Mouse (Mus musculus): ENCODE data around the gene Dennd5b.

The Dennd5b gene

DNA sequence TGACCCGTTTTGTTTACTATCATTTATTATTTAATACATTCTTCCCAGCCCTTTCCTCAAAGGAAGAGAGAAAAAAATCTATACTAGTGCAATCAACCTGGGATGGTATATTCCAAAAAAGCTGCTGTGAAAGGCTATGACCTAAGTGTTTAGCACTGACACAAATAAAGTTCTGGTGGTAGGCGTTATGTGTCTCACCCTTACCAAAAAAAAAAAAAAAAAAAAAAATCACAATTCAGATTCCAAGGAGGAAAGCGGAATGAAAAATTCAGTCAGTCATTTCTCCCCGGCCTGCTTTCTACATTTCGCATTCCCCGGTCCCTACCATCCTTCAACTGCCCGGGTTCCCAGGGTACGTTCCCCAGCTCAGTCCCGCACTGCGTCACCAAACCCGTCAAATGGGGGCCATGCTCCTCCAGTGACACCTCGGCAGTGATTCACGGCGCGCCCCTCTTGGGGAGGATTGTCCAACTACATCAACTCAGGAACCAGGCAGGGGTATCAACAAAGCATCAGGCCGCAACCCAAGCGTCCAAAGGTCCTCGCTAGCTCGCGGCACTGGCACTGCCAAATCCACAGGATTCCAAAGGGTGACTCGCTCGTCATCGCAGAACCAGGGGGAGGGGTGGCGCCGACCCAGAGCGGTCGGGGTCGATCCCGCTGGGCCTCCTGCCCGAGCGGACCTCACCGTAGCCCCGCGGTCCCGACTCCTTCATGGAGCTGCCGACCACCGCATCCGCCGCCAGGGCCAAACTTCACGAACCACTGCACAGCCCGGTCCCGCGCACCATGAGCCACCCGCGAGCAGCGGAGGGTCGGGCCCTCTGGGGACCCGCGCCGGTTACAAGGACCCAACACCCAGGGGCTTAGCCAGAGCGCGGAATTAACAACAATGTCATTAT, 1.1 kb downstream of the Dennd5b start:
- DNase-seq (ENCODE audit: low spot score): no peak

DNA sequence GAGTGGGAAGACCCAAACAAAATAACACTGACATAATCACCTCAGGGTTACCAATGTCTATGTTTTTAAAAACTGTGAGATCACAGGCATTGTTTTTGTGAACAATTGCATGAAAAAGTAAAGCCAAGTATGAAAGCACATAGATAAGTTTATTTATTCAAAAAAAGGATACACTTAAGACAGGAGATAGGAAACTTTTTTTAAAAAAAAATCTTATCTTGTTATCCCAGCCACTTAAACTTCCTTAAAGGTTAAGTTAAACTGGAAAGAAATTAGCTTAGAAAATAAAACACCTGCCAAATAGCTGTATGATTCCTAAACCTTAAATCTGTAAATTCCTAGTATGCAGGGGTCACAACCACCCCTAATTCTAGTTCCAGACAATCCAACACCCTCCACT, 2.5 kb downstream of the Dennd5b start:
- no peak for DNase-seq (ENCODE audit: low spot score)

DNA sequence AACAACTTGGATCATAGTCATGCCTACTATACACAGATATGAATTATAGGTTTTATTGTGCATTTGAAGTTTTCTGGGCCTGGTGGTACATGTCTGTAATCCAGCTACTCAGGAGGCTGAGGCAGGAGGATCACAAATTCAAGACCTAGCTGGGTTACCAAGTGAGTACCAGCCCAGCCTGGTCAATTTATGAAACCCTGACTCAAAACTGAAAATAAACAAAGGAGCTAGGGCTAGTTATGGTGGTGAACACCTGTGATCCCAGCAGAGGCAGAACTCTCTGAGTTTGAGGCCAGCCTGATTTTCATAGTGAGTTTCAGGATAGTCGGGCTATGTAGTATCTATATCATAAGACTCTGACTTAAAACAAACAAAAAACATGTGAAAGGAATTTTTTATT, 4.2 kb downstream of the Dennd5b start:
- no peak for DNase-seq (ENCODE audit: low spot score)

DNA sequence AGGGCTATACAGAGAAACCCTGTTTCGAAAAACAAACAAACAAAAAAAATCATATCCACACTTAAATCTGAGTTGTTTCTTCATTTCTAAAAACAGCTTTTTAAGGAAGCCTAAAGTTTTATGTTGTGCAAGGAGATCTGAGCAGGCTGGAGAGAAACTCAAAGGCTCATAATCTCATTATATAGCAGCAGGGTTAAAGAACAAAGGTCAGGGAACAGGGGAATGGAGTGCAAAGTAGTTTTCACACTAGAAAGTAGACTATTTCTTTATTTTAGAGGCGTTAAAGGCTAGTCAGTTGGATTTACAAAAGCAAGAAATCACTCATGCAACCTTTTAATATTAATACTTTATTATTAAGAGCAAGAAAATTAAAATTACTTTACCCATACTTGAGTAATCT, 5.2 kb downstream of the Dennd5b start:
- no peak for DNase-seq (ENCODE audit: low spot score)

DNA sequence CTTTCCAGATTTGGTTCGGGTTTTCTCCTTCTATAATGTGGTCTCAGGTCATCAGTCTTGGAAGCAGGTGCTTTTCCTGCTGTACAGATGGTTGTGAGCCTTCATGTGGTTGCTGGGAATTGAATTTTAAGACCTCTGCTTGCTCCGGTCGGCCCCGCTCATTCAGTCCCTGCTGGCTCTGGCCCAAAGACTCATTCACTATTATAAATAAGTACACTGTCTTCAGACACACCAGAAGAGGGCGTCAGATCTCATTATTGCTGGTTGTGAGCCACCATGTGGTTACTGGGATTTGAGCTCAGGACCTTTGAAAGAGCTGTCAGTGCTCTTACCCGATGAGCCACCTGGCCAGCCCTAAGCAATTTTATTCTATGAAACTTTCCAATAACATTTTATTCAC, 6.1 kb downstream of the Dennd5b start:
- DNase-seq (ENCODE audit: low spot score): no peak

DNA sequence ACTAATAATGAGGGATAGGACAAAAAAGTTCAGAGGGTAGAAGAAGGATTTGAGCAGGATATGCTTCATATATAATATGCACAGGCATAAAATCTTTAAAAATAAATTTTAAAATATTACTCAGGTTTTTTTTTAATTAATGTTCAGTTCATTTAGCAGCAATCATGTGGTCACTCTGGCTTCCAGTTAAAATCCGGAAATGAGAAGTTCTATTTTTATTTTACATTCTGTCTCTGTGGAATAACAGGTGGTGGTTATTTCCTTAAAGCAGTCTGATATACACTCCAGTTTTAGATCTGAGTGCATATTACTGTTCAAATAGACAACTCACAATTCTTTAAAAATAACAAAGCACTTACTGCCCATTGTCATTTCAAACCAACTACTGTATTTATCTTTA, 6.9 kb downstream of the Dennd5b start:
- DNase-seq (ENCODE audit: low spot score): no peak

DNA sequence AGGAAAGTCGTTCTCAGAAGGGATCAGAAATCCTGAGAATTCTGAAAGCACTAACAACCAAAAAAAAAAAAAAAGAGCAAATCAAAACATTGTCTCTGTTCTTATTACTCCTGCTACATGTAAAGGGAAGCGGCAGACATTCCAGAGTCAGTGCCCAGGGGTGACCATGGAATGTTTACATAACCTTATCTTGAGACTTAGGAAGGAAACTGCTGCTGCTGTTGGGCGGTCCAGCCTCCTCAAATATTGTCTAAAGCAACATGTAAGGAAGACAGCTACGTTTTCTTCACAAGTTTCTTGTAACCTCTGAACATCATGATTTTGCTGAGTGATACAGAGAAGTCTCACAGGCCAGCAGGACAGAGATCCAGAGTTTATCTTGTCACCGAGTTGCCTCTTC, 8.0 kb downstream of the Dennd5b start:
- no peak for DNase-seq (ENCODE audit: low spot score)

DNA sequence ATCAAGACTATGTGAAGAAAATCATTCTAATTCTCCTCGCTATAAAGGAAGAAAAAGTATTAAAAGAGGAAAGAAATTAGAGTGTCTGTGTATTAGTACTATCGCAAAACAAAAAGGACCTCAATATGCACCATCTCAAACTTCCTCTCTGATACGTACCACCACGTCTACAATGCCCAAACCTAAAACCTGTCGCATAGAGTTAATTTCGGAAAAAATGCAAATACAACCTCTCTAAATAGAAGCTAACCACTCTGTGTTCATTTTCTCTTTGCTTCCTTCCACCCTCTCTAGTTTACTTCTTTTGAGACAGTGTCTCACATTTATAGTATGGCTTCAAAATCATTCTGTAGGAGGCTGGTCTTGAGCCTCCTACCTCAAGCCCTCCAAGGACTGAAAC, 9.1 kb downstream of the Dennd5b start:
- no peak for DNase-seq (ENCODE audit: low spot score)

DNA sequence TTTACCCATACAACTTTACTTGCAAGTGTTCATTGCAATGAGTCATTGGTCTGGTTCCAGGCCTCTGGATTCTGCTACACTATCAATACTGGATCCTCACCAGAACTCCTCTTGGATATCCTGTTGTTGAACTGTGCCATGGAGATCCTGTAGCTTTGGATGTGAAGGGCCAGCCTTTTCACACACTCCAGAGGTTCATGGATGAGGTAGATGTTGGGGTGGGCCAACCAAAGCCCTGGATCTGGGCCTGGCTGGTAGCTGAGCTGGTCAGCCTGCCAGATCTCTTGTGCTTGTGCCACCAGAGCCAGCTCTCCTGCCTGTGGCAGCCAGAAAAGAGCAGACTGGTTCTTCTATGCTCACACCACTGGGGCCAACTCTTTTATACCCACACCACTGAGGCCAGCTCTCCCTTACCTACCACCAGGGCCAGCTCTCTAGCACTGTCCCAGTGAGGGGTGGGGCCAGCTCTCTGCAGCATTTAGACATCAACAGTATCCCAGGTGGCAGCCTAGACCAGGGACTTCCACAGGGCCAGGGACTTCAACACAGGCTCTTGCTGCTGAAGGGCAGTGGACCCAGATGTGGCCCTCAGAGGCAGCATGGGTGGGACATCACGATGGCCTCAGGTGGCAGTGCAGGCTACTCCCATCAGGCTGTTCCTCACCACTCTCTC, 24.2 kb downstream of the Dennd5b start:
- no peak for DNase-seq (ENCODE audit: low spot score)

DNA sequence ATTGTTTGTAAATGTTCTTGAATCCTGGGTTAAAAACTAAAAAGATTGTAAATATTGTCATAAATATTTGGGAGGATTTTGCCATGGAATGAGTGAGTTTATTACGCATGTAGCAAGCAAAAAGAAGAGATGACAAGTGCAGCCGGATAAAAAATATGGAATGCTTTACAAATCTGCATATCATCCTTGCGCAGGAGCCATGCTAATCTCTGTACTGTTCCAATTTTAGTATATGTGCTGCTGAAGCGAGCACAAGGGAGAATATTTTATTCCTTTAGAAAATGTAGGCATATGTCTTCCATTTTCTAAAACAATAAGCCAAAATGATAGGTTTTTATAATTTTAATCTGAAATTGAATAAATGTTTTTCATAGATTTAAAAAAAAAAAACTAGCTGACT, 27.6 kb downstream of the Dennd5b start:
- no peak for DNase-seq (ENCODE audit: low spot score)

DNA sequence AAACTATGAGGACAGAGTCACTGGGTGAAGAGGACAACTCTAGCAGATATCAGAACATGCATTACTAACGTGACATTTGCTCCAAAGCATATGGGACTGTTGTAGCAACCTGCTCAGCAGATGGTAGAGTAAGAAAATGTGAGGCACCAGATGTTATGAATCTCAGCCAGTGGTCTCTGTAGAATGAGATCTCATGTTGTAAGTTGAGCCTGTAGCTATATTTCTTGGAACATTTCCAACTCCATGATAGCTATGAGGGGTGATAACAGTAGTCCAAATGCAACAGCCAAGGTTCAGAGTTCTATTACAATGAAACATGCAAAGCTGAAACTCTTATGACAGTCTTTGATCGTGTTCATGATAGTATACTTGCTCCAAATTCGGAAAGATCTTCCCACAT, 28.6 kb downstream of the Dennd5b start:
- no peak for DNase-seq (ENCODE audit: low spot score)

DNA sequence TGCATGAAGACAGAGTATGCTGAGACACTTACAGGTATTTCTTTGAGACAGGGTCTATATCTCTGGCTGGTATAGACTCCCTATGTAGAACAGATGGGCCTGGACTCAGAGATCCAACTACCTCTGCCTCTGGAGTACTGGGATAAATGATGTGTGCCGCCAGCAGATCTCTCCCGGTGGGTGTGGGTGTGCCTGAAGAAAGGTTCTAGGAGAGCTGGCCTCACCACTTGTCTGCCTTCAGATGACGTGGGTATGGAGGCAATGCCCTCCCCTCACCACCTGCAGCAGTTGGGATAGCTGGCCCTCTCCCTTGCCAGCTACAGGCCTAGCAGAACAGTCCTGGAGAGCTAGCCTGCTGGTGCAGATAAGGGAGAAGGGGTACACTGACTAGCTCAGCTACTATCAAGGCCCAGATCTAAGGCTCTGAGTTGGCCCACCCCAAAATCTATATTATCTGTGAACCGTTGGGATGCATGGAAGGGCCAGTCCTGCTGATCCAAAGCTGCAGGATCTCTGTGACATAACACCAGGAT, 30.8 kb downstream of the Dennd5b start:
- DNase-seq (ENCODE audit: low spot score): no peak

DNA sequence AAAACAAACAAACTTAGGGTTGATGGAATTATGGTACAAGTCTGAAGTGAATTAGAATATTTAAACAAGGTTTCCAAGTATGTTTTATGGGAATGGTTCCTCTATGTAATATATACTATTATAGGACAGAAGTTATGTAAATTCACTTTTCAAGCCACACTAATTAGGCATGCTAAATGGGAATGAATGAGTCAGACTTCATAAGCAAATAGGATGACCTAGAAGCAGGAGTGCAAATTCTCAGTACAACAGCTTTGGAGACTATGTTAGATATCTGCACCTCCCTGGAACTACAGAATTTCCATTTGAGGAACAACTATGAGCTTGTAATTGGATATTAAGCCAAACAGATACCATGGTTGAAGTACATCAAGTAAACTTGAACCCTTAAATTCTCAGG, 38.1 kb downstream of the Dennd5b start:
- DNase-seq (ENCODE audit: low spot score): no peak

DNA sequence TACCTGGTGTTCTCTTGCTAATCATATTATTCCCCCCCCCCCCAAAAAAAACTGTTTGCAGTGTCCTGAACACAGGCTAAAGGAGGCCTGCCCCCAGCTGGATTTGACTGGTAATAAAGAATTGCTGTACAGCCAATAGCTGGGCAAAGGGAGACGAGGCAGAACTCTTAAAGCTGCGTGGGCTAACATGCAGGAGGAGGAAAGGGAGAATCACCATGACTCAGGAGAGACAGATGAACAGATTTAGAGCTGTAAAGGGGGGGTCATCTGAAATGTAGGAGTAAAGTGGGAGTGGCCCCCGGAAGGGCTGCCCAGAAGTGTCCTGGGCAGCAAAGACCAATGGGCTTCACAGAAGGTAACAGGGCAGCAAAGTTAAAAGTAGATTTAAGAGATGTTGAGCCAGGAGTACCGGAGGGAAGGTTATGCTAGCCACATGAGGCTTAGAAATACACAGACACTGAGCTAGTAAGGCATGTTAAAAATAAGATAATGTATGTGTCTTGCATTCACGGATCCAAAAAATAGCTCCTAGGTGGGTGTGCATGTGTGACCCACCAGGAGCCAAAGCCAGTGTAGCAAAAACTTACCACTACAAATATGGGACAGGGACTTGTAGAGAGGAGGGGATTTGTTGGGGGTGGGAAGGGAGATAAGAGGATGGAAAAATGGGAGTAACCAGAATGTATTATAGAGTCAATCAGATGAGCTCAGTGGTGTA, 40.7 kb downstream of the Dennd5b start:
- DNase-seq (ENCODE audit: low spot score): no peak

DNA sequence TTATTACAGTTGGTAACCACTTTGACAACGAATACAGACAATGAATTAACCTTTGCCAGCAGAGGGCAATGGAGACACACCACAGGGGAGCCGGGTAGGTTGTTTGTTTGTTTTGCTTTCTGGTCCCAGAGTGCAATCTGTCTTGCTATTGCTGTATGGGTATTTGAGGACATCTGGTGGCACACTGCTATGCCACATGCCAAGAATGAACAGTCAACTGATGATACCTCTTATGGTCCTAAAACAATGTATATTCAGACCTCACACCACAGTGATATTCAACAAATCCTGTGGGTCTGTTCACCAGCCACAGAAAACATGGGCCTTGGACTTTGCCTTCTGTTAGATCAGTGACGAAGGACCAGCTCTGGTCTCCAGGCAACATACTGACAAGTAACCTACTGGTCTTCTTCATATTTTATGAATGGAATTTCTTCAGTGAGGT, 43.5 kb downstream of the Dennd5b start:
- DNase-seq (ENCODE audit: low spot score): no peak

DNA sequence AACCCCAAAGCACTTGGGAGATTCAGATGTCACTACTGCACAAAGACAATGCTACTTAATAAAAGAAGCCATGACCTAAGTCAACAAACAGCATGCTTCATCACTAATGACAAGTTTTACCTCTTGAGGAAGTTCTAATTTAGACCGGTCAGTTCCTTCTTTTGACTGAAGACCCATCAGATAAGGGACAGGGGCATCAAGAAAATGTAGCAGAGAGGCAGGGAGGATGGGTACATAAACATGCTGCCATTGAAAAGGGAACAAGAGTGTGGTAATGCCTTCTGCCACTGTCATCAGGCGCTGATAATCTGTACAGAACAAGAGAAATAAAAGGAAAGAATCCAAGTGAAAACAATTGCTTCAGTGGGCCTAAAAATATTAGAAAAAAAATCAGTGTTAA, 46.7 kb downstream of the Dennd5b start:
- no peak for DNase-seq (ENCODE audit: low spot score)

DNA sequence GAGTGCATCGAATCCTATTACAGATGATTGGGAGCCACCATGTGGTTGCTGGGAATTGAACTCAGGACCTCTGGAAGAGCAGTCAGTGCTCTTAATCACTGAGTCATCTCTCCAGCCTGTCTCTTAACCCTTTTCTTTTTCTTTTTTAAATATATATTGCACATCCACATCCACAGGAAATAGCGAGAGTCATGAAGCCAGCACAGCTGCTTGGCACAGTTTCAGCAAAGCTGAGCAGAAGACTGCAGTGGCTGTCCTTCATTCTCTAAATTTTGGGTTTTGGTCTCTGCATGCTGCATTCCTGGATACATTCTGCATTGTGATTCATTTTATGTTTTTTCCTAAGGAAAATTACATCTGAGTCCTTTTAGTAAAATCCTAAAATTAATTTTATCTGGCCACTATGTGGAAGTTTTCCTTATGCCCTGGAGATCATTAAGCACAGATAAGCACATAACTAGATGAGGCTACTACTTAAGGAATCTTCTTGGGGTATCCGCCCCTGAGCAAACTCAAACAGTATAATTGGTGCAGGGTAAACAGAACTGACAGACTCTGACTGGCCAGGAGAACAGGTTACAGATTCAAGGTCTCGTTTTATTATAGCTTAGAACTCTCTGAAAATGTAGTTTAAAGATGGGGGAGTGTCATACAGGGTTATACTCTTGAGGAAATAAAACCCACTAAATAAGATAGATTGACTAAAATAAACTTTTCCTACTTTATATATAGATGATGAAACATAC, 50.3 kb downstream of the Dennd5b start:
- no peak for DNase-seq (ENCODE audit: low spot score)

DNA sequence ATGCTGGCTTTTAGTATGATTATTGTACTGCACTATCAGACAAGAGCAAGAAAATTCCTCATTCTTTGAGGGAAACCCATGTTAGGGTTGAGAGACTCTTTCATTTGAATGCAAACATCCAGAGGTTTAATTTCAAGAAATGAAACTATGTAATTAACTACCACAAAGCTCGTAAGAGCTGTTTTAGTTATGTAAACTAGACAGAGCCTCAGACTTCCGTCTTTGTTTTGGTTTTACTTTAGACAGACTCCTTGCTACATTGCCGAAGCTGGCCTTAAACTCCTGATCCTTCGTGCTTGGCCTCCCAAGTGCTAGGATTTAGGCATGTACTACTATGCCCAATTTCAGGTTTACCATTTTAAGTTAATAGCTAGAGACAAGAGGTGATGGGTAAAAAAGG, 61.4 kb downstream of the Dennd5b start:
- DNase-seq (ENCODE audit: low spot score): no peak

DNA sequence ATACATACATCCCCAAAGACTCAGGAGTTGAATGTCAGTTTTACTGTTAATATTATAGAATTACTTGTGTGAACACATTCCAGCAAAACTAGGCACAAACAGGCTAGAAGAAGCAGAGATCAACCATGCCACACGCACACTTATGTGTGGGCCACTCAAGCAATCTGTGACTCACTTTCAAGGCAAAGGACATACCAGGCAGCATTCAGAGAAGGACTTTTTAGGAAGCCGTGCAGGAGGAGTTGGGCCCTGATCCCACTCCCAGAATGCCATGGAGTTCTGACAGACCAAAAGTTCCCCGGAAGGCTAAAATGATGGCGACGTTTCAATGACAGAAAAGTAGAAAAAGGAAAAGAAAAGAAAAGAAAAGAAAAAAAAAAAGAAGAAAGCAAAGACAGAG, 69.3 kb downstream of the Dennd5b start:
- DNase-seq (ENCODE audit: low spot score): no peak

DNA sequence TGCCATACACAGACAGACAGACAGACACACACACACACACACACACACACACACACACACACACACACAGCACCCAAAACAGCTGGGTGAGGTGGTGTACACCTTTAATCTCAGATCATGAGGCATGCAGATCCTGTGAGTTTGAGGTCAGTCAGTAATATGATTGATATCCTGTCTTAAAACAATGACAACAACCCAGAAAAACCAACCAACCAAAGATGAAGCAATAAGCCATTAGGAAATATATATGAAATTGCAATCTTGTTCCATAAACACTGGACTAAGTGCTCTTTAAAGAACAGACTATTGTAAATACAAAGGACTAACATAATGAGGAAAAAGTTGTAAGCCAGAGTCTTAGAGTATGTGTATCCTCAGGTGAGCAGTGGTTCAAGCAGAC, 70.1 kb downstream of the Dennd5b start:
- DNase-seq (ENCODE audit: low spot score): no peak

DNA sequence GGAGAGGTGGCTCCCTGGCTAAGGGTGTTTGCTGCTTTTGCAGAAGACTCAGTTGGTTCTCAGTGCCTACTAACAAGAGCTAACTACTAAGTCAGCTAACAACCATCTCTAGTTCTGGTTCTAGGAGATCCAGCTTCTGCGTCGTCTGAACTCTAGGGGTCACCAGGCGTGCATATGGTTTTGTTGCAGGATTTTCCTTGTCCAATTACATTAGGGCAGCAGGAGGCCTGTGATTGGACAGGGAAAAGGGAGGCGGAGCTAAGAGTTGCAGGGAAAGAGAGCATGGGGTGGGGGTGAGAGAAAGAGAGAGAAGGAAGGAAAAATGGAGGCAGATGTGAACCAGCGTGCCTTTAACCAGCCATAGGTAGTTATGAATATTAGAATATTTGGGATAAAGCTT, 83.0 kb downstream of the Dennd5b start:
- no peak for DNase-seq (ENCODE audit: low spot score)

DNA sequence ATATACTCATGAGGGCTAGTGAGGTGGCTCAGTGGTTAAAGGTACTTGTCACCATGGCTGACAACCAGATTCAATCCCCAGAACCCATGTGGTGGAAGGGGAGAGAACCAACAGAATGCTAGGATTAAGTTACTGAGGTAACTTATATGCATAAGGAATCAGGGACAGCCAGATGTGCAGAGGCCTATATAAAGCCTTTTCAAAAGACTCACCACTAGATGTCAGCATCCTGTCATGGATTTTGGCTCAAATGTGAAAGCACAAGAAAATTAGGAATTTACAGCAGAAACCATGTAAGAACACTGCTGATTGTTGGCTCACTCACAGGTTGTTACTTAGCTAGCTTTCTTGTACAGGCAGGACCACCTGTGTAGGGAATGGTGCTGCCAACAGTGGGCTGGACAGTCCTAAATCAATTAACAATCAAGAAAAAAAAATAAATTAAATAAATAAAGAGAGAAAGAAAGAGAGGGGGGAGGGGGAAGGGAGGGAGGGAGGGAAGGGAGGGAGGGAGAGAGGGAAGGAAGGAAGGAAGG, 90.6 kb downstream of the Dennd5b start:
- DNase-seq (ENCODE audit: low spot score): no peak

Data from spleen, adult 12 weeks (tissue).